Mouse (Mus musculus): ENCODE measurements at regions not wholly inside any gene's neighbourhood (a gene's known extent, or its start where the extent isn't known, plus 50 kb on each side); places are given as distances from the start of the nearest gene placed in this dataset.
"Not testable (repeated sequence)": the region's sequence is repeated elsewhere in the genome, so short reads cannot be mapped to it uniquely, and the experiment has no call there.

- Histone ChIP-seq H3K9ac (ENCODE audit: low read depth, low read length) (no peak overlapping the region), H3K9me3 (replicated peaks; ENCODE audit: control insufficient read depth, low read length) (no peaks in the 10 kb centered on the region), H3K36me3 (ENCODE audit: control insufficient read depth, insufficient read depth, low read length) (peaks cover 8% of the 10 kb centered on the region; the same call in 1 of the 2 replicates), H3K4me1 (ENCODE audit: control insufficient read depth, insufficient read depth, low read length) (no peaks in the 10 kb centered on the region), H3K27ac (ENCODE audit: low read depth, low read length) (no peak overlapping the region), H3K4me3 (ENCODE audit: low read depth, low read length) (no peak overlapping the region), H3K27me3 (ENCODE audit: control insufficient read depth, insufficient read depth, low read length) (no peaks in the 10 kb centered on the region), H3K4me2 (peak overlapping the region; percentile 31)
- 66% methylated on average over 6 of the region's 6 CpGs for WGBS (ENCODE audit: insufficient replicate concordance)
- no peak for ATAC-seq (replicated peaks; ENCODE audit: insufficient number of reproducible peaks, low FRiP score, low TSS enrichment)
Measured at GRCm38 (mm10) chrX:50597105-50597504, 168.8 kb upstream of the Olfr1324 start.

- H3K9me3 ChIP-seq (replicated peaks; ENCODE audit: control insufficient read depth, low read length); H3K9ac ChIP-seq (ENCODE audit: low read depth, low read length); ATAC-seq (replicated peaks; ENCODE audit: insufficient number of reproducible peaks, low FRiP score, low TSS enrichment); H3K36me3 ChIP-seq (ENCODE audit: control insufficient read depth, insufficient read depth, low read length); H3K4me3 ChIP-seq (ENCODE audit: low read depth, low read length); H3K4me2 ChIP-seq; H3K27ac ChIP-seq (ENCODE audit: low read depth, low read length); H3K27me3 ChIP-seq (ENCODE audit: control insufficient read depth, insufficient read depth, low read length); H3K4me1 ChIP-seq (ENCODE audit: control insufficient read depth, insufficient read depth, low read length): not testable (repeated sequence)
- WGBS (ENCODE audit: insufficient replicate concordance), result 76% methylated on average over 4 of the region's 4 CpGs
Measured at GRCm38 (mm10) chrX:50594976-50595375, 166.7 kb upstream of the Olfr1324 start.

DNA sequence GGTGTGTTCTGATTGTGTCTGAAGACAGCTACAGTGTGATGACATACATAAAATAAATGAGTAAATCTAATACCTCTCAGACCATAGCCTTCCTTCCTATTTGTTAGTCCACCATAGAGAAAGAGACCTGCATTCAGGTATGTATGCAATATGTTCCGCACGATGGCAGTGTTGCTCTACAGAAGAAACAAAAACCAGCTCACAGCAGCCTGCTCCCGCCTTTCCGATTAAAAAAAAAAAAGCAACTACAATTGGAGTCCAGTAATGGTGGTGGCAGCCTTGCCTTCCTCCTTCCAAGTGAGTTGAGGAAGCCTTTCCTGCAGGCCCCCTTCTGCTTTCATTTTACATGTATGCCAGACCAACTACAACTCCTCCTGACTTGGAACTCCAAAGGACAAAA is 163.2 kb upstream of the Olfr1324 start:
- H3K27ac ChIP-seq (ENCODE audit: low read depth, low read length), result no peak overlapping the region
- no peak overlapping the region for H3K9ac ChIP-seq (ENCODE audit: low read depth, low read length)
- no peak overlapping the region for H3K4me3 ChIP-seq (ENCODE audit: low read depth, low read length)
- H3K9me3 ChIP-seq (replicated peaks; ENCODE audit: control insufficient read depth, low read length), result no peaks in the 10 kb centered on the region
- no peaks in the 10 kb centered on the region for H3K4me1 ChIP-seq (ENCODE audit: control insufficient read depth, insufficient read depth, low read length)
- 68% methylated on average over 4 of the region's 4 CpGs for WGBS (ENCODE audit: insufficient replicate concordance)
- no peak overlapping the region; the same call in 1 of the 2 replicates for H3K4me2 ChIP-seq
- H3K27me3 ChIP-seq (ENCODE audit: control insufficient read depth, insufficient read depth, low read length), result no peaks in the 10 kb centered on the region
- no peak for ATAC-seq (replicated peaks; ENCODE audit: insufficient number of reproducible peaks, low FRiP score, low TSS enrichment)
- 0 out of 2 replicates have a peak, but pooled peaks cover 2% of the 10 kb centered on the region for H3K36me3 ChIP-seq (ENCODE audit: control insufficient read depth, insufficient read depth, low read length)

DNA sequence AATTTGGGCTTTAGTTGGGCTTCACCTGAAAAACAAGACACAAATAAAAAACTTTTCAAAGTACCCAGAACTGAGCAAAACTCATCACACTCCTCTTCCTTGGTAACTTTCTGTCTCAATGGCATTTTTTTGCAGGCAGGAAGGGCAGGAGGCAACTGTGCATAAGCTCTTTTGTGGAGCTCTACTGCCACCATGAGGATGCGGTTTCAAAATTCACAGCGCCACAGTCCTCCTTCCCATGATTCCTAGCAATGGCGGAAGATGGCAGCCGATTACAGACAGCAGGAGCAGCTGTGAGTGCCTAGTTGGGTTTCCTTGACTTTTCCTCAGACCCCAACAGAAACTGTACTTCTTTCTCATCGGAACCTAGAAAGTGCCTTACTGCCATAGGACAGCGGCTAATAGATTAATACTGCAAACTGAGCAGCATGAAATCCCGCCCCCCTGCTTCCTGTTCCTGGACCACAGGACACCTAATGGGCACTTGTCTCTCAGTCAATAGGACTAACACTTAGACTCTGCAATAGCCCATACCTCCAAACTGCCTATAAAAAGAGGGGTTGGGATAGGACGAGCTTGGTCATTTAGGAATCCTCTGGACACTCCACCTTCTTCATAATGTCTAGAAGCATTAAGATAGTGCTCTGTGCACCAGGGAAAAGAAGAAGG is 162.5 kb upstream of the Olfr1324 start:
- ATAC-seq (replicated peaks; ENCODE audit: insufficient number of reproducible peaks, low FRiP score, low TSS enrichment), result no peak
- Histone ChIP-seq H3K9ac (ENCODE audit: low read depth, low read length) (no peak overlapping the region), H3K27ac (ENCODE audit: low read depth, low read length) (no peak overlapping the region), H3K4me3 (ENCODE audit: low read depth, low read length) (peak overlapping the region; percentile 4; the same call in 1 of the 2 replicates), H3K36me3 (ENCODE audit: control insufficient read depth, insufficient read depth, low read length) (0 out of 2 replicates have a peak, but pooled peaks cover 2% of the 10 kb centered on the region), H3K9me3 (replicated peaks; ENCODE audit: control insufficient read depth, low read length) (no peaks in the 10 kb centered on the region), H3K4me2 (peak overlapping the region; percentile 22), H3K4me1 (ENCODE audit: control insufficient read depth, insufficient read depth, low read length) (no peaks in the 10 kb centered on the region), H3K27me3 (ENCODE audit: control insufficient read depth, insufficient read depth, low read length) (no peaks in the 10 kb centered on the region)
- WGBS (ENCODE audit: insufficient replicate concordance), result 62% methylated on average over 8 of the region's 8 CpGs

DNA sequence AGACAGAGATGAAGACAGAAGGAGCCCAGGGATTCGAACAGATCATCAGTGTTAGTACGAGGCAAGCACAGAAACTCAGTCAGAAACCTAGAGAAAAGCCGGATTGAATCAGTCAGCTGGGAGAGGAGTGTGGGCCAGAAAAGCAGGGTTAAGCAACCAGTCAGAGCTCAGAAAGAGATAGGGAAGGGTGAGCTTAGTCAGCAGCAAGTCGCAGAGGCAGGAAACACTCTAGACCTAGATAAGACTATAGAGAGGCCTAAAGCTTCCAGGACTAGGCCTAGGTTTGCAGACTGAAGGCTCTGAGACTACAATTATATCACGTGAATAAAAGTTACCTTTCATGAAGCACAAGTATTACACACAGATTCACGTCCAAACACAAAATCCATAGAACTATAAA is 160.6 kb upstream of the Olfr1324 start:
- WGBS (ENCODE audit: insufficient replicate concordance), result 75% methylated on average over 6 of the region's 6 CpGs
- Histone ChIP-seq H3K4me3 (ENCODE audit: low read depth, low read length) (no peak overlapping the region), H3K27ac (ENCODE audit: low read depth, low read length) (no peak overlapping the region), H3K36me3 (ENCODE audit: control insufficient read depth, insufficient read depth, low read length) (peaks cover 2% of the 10 kb centered on the region; the same call in 1 of the 2 replicates), H3K27me3 (ENCODE audit: control insufficient read depth, insufficient read depth, low read length) (no peaks in the 10 kb centered on the region), H3K9ac (ENCODE audit: low read depth, low read length) (no peak overlapping the region), H3K4me1 (ENCODE audit: control insufficient read depth, insufficient read depth, low read length) (no peaks in the 10 kb centered on the region), H3K9me3 (replicated peaks; ENCODE audit: control insufficient read depth, low read length) (no peaks in the 10 kb centered on the region), H3K4me2 (no peak overlapping the region)
- no peak for ATAC-seq (replicated peaks; ENCODE audit: insufficient number of reproducible peaks, low FRiP score, low TSS enrichment)

DNA sequence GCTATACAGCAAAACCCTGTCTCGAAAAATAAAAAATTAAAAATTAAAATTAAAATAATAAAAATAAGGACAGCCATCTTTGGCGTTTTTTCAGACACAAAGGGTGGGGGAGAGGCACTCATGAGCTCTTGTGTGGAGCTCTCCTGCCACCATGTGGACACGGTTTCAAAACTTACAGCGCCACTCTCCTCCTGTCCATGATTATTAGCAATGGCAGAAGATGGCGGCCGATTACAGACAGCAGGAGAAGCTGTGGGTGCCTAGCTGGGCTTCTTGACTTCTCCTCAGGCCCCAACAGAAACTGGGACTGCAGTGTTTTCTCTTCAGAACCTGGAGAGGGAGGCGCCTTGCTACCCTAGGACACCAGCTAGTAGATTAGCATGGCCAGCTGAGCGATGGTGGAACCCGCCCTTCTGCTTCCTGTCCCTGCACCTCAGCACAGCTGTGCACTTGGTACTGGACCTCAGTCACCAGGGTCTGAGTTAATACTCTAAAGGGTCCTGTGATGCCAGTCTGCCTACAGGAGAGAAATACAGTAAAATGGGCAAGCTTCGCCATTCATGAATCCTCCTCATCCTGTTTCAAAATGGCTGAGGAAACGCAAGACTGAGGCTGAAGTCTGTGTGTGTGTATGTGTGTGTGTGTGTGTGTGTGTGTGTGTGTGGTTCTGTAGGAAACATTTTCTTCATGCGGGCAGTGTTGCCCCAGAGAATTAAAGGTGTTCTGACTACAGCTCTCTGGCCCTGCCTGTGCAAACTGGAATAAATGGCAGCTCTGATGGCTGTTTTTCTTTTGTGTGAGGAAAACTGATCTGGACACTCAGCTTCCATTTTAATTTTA is 155.7 kb upstream of the Olfr1324 start:
- H3K36me3 ChIP-seq (ENCODE audit: control insufficient read depth, insufficient read depth, low read length), result no peaks in the 10 kb centered on the region; the same call in none of the 2 replicates
- ATAC-seq (replicated peaks; ENCODE audit: insufficient number of reproducible peaks, low FRiP score, low TSS enrichment), result no peak
- H3K9ac ChIP-seq (ENCODE audit: low read depth, low read length), result no peak overlapping the region
- H3K4me3 ChIP-seq (ENCODE audit: low read depth, low read length), result no peak overlapping the region
- 0 out of 2 replicates have a peak overlapping the region, but pooled peaks have one; percentile 14 for H3K4me2 ChIP-seq
- H3K27ac ChIP-seq (ENCODE audit: low read depth, low read length), result no peak overlapping the region
- H3K9me3 ChIP-seq (replicated peaks; ENCODE audit: control insufficient read depth, low read length), result no peaks in the 10 kb centered on the region
- H3K4me1 ChIP-seq (ENCODE audit: control insufficient read depth, insufficient read depth, low read length), result no peaks in the 10 kb centered on the region
- no peaks in the 10 kb centered on the region for H3K27me3 ChIP-seq (ENCODE audit: control insufficient read depth, insufficient read depth, low read length)
- WGBS (ENCODE audit: insufficient replicate concordance), result 71% methylated on average over 12 of the region's 12 CpGs

DNA sequence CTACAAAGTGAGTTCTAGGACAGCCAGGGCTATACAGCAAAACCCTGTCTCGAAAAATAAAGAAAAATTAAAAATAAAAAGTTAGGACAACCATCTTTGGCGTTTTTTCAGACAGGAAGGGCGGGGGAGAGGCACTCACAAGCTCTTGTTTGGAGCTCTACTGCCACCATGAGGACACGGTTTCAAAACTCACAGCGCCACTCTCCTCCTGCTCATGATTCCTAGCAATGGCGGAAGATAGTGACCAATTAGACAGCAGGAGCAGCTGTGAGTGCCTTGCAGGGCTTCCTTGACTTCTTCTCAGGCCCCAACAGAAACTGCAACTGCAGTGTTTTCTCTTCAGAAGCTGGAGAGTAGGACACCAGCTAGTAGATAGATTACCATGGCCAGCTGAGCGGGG is 151.9 kb upstream of the Olfr1324 start:
- H3K4me2 ChIP-seq, result peak overlapping the region; percentile 19; the same call in 1 of the 2 replicates
- H3K9ac ChIP-seq (ENCODE audit: low read depth, low read length), result no peak overlapping the region
- H3K27ac ChIP-seq (ENCODE audit: low read depth, low read length), result no peak overlapping the region
- no peak overlapping the region; the same call in 1 of the 2 replicates for H3K4me3 ChIP-seq (ENCODE audit: low read depth, low read length)
- no peaks in the 10 kb centered on the region for H3K4me1 ChIP-seq (ENCODE audit: control insufficient read depth, insufficient read depth, low read length)
- H3K36me3 ChIP-seq (ENCODE audit: control insufficient read depth, insufficient read depth, low read length), result no peaks in the 10 kb centered on the region; the same call in none of the 2 replicates
- no peak for ATAC-seq (replicated peaks; ENCODE audit: insufficient number of reproducible peaks, low FRiP score, low TSS enrichment)
- H3K9me3 ChIP-seq (replicated peaks; ENCODE audit: control insufficient read depth, low read length), result no peaks in the 10 kb centered on the region
- 60% methylated on average over 7 of the region's 7 CpGs for WGBS (ENCODE audit: insufficient replicate concordance)
- H3K27me3 ChIP-seq (ENCODE audit: control insufficient read depth, insufficient read depth, low read length), result no peaks in the 10 kb centered on the region

- no peaks in the 10 kb centered on the region for H3K9me3 ChIP-seq (replicated peaks; ENCODE audit: control insufficient read depth, low read length)
- no peak overlapping the region for H3K4me3 ChIP-seq (ENCODE audit: low read depth, low read length)
- no peak for ATAC-seq (replicated peaks; ENCODE audit: insufficient number of reproducible peaks, low FRiP score, low TSS enrichment)
- WGBS (ENCODE audit: insufficient replicate concordance), result 59% methylated on average over 7 of the region's 7 CpGs
- no peak overlapping the region for H3K27ac ChIP-seq (ENCODE audit: low read depth, low read length)
- no peak overlapping the region for H3K9ac ChIP-seq (ENCODE audit: low read depth, low read length)
- no peaks in the 10 kb centered on the region for H3K27me3 ChIP-seq (ENCODE audit: control insufficient read depth, insufficient read depth, low read length)
- peak overlapping the region; percentile 22; the same call in 1 of the 2 replicates for H3K4me2 ChIP-seq
- no peaks in the 10 kb centered on the region; the same call in 1 of the 2 replicates for H3K36me3 ChIP-seq (ENCODE audit: control insufficient read depth, insufficient read depth, low read length)
- no peaks in the 10 kb centered on the region for H3K4me1 ChIP-seq (ENCODE audit: control insufficient read depth, insufficient read depth, low read length)
Measured at GRCm38 (mm10) chrX:50576824-50577223, 148.5 kb upstream of the Olfr1324 start.

Data from heart, embryonic 11.5 days (tissue).